Mouse (Mus musculus) heart, postnatal 0 days (tissue): Measurements from ENCODE around the gene Pcdh9. TPM values are rescaled to one million over a fixed set of nuclear protein-coding genes. Genes with fewer than 3 reads are reported as not detected.

ENCODE experiments used
- ATAC-seq: fragments of 200-750 bp; cut with Nextera tagmentation; 2 replicates; pipeline ENCODE4 v1.8.0; 2017; ENCODE audit warnings: low read depth, moderate number of reproducible peaks, moderate library complexity; ENCODE audit not compliant: insufficient read depth
- DNase-seq: peaks from one replicate; pipeline ENCODE4 v3.0.0-alpha.2; 2016; ENCODE audit warnings: low spot score
- H3K27ac ChIP-seq: fragments of 300-500 bp; sonication (generic); 2 replicates; pipeline ENCODE4 v1.5.1; 2014; ENCODE audit warnings: low read depth, mild to moderate bottlenecking
- H3K27me3 ChIP-seq: fragments of 300-500 bp; sonication (generic); 2 replicates; pipeline ENCODE4 v1.6.1; 2014; ENCODE audit warnings: low read length, mixed read lengths; ENCODE audit not compliant: control insufficient read depth, insufficient read depth
- H3K36me3 ChIP-seq: fragments of 300-500 bp; sonication (generic); replicated peaks from 2 replicates; pipeline ENCODE4 v1.6.1; 2014; ENCODE audit warnings: low read length, mixed read lengths; ENCODE audit not compliant: control insufficient read depth, insufficient read depth
- H3K4me1 ChIP-seq: fragments of 300-500 bp; sonication (generic); 2 replicates; pipeline ENCODE4 v1.6.1; 2014; ENCODE audit warnings: antibody characterized with exemption; ENCODE audit not compliant: control insufficient read depth, insufficient read depth
- H3K4me2 ChIP-seq: fragments of 300-500 bp; sonication (generic); 2 replicates; pipeline ENCODE4 v1.6.1; 2014; ENCODE audit warnings: low read depth, mild to moderate bottlenecking, low read length, moderate library complexity
- H3K4me3 ChIP-seq: fragments of 300-500 bp; sonication (generic); 2 replicates; pipeline ENCODE4 v1.5.1; 2014; ENCODE audit warnings: low read depth, low read length
- H3K9ac ChIP-seq: fragments of 300-500 bp; sonication (generic); replicated peaks from 2 replicates; pipeline ENCODE4 v1.6.1; 2014; ENCODE audit warnings: low read depth, low read length, mixed read lengths
- H3K9me3 ChIP-seq: fragments of 300-500 bp; sonication (generic); replicated peaks from 2 replicates; pipeline ENCODE4 v1.6.1; 2016; ENCODE audit warnings: low read length; ENCODE audit not compliant: control insufficient read depth
- CTCF ChIP-seq: IDR thresholded peaks from 2 replicates; pipeline ENCODE4 v1.5.1; 2016; ENCODE audit warnings: antibody characterized with exemption, control low read depth, low read depth
- EP300 ChIP-seq: IDR thresholded peaks from 2 replicates; pipeline ENCODE4 v1.6.1; 2016; ENCODE audit warnings: antibody characterized with exemption, low read depth
- WGBS: fragments of 180-500 bp; shearing (Covaris S2); extraction: QIAGEN DNeasy Blood & Tissue Kit; methylation state at CpG from one replicate; pipeline ENCODE4 v1.1.7; 2014; 5-methylcytosine and 5-hydroxymethylcytosine counted together
- polyA plus RNA-seq: library from polyadenylated mRNA; unstranded; fragments of >200 nt; fragmentation: Nextera tagmentation; extraction: Ambion mirVana; gene quantifications from 2 replicates; pipeline ENCODE4 v1.2.1, GENCODE M21; 2015
- total RNA-seq: library from RNA; depleted of rRNA; stranded (reverse); fragments of >200 nt; gene quantifications from 2 replicates; pipeline ENCODE4 v1.2.3, GENCODE M21; 2014; ENCODE audit warnings: low replicate concordance

The Pcdh9 gene
- total and polyA plus RNA-seq, 2 experiments from 2014 or later = 0.88 to 2.6 TPM

DNA sequence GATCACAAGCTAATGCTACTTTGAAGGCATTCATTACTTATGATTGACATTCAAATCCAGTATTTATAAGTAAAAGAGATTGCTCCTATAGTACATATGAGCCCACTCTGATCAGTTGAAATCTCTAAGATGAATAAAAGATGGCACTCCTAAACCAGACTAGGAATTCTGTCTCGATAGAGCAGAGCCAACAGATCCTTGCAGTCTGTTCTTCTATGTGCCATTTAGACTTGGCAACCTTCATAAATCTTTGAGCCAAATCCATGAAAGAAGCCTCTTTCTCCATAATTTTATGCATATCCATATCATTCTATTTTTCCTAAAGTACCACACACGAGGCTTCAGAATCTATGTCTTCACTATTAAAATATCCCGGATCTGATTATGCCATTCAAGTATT is 834.5 kb downstream of the Pcdh9 start:
- Histone ChIP-seq H3K4me1 (no peaks in the 10 kb centered on the region), H3K4me3 (no peak overlapping the region), H3K9me3 (no peaks in the 10 kb centered on the region), H3K27me3 (no peaks in the 10 kb centered on the region), H3K9ac (no peak overlapping the region), H3K27ac (no peak overlapping the region), H3K36me3 (no peaks in the 10 kb centered on the region), H3K4me2 (no peak overlapping the region)
- ATAC-seq = no peak
- DNase-seq = no peak
- TF ChIP-seq CTCF = no peak
- no peak for TF ChIP-seq EP300
- WGBS = 69% methylated on average over 3 of the region's 3 CpGs

DNA sequence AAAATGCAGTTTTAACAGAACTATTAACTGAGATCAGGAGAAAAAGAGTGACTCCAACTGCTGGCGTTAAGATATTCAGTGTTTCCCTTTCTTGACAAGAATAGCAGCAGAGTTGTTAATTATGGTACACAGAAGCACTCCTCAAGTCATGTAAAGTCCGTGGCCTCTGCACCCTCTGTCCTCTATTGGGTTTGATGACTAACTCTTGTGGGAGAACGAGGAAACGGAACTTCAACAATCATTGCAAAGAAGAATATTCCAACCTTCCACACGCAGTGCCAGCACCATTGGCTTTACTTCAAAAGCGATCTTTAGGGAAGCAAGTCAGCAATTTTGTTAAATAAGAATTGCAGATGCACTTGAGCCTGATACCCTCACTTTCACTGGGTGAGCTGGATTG is 849.9 kb downstream of the Pcdh9 start:
- ATAC-seq (no peak), DNase-seq (no peak)
- Histone ChIP-seq H3K9ac (no peak overlapping the region), H3K9me3 (no peaks in the 10 kb centered on the region), H3K27ac (no peak overlapping the region), H3K4me1 (no peaks in the 10 kb centered on the region), H3K27me3 (no peaks in the 10 kb centered on the region), H3K4me2 (no peak overlapping the region), H3K4me3 (no peak overlapping the region), H3K36me3 (no peaks in the 10 kb centered on the region)
- no peak for TF ChIP-seq CTCF
- WGBS = 55% methylated on average over 6 of the region's 6 CpGs

DNA sequence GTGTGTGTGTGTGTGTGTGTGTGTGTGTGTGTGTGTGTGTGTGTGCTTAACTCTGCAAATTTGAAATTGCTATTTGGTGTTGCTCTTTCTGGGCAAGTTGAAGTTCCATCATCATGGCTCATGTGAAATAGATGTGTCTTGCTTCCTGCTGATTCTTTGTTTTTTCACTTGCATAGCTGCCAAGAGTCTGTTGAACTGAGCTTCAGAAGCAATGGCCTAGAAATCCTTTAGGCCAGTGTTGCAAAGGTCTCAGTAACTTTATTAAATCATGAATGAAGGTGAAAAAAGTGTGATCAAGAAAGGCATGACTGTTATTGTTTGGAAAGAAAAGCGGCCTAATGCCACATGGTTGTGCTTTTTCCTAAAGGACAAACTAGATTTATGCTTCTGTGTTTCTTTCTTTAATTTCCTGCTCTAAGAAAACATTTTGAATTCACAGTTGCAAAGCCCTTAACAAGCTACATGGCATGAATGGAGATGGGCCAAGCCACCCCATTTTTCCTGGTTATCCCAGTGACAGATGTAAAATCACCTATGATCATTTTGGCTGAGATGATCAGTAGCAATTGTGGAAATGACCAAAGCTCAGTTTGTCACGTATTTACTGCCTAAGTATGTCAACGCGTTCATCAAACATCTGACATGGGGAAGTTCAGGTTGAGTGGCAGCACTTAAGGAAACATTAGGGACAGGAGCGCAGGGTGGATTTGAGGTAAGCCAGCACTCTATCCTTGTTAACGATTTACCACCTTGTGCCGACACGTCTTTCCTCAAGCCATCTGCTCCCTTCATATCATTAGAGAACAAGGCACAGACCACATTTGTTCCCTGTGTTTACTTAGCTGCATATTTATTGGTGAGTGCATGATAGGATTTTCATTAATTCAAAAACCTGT is 850.9 kb downstream of the Pcdh9 start:
- DNase-seq = no peak
- Histone ChIP-seq H3K4me2 (no peak overlapping the region), H3K36me3 (no peaks in the 10 kb centered on the region), H3K9ac (no peak overlapping the region), H3K4me3 (no peak overlapping the region), H3K4me1 (no peaks in the 10 kb centered on the region), H3K27ac (no peak overlapping the region), H3K27me3 (no peaks in the 10 kb centered on the region), H3K9me3 (no peaks in the 10 kb centered on the region)
- TF ChIP-seq EP300 (no peak), CTCF (no peak)
- no peak for ATAC-seq
- WGBS = 55% methylated on average over 8 of the region's 8 CpGs

DNA sequence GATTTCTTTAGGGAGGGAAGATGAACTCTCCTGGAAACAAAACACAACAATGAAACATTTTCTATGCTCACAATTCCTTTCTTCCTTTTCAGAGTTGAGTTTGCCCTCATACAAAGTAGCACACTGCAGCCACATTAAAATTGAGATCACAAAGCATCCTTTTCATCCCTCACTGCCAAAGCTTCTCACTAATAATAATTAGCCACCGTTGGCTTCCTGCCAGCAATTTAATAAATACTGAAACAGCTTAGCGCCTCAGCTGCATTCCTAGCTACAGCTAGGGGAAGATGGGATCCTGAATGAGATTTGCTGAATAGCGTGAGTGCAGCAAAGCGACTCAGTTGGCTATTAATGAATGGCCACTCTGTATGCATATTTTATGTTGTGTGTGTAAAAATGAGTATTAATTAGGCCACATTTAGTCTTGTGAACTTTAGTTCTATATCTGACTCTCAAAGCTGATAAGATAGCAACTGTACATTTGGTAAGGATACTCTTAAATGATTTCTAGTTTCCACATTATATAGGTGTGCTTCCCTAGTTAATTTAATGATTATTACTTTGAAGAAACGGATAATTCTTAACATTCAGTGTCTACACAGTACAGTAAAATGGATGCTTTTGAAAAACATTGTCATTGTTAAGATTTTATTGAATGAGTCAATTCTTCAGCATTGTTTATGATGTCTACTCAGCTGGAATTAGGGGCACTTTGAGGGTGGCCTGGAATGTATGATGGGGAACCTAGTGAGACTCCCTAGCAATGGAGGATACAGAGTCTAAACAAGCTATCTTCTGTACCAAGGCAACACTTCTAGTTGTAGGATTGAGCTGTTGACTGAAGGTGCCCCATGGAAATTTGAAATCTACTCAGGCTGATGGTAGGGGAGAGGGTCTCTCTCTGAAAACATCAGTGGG is 881.1 kb downstream of the Pcdh9 start:
- H3K4me2 ChIP-seq = no peak overlapping the region
- H3K4me1 ChIP-seq = no peaks in the 10 kb centered on the region
- DNase-seq = no peak
- no peak for ATAC-seq
- no peak overlapping the region for H3K9ac ChIP-seq
- H3K9me3 ChIP-seq = no peaks in the 10 kb centered on the region
- 64% methylated on average over 5 of the region's 5 CpGs for WGBS
- H3K27me3 ChIP-seq = no peaks in the 10 kb centered on the region
- no peaks in the 10 kb centered on the region for H3K36me3 ChIP-seq
- no peak overlapping the region for H3K27ac ChIP-seq
- no peak overlapping the region for H3K4me3 ChIP-seq
- no peak for TF ChIP-seq CTCF
